Mouse (Mus musculus) forebrain, embryonic 16.5 days (tissue): ENCODE measurements around the gene Cga. TPM values are rescaled to one million over a fixed set of nuclear protein-coding genes. Genes with fewer than 3 reads are reported as not detected.
"Not testable (repeated sequence)": the region's sequence is repeated elsewhere in the genome, so short reads cannot be mapped to it uniquely, and the experiment has no call there.

Source experiments
- ATAC-seq: fragments of 200-750 bp; cut with Nextera tagmentation; 2 replicates; pipeline ENCODE4 v1.8.0; 2017; ENCODE audit warnings: mild to moderate bottlenecking, moderate library complexity
- H3K27ac ChIP-seq: fragments of 300-500 bp; sonication (generic); 2 replicates; pipeline ENCODE4 v1.5.1; 2014; ENCODE audit warnings: low read length, control low read depth
- H3K27me3 ChIP-seq: fragments of 300-500 bp; sonication (generic); replicated peaks from 2 replicates; pipeline ENCODE4 v1.6.1; 2014; ENCODE audit warnings: low read length; ENCODE audit not compliant: control insufficient read depth, insufficient read depth
- H3K36me3 ChIP-seq: fragments of 300-500 bp; sonication (generic); 2 replicates; pipeline ENCODE4 v1.6.1; 2014; ENCODE audit not compliant: control insufficient read depth, insufficient read depth
- H3K4me1 ChIP-seq: fragments of 300-500 bp; sonication (generic); replicated peaks from 2 replicates; pipeline ENCODE4 v1.6.1; 2014; ENCODE audit warnings: low read length; ENCODE audit not compliant: control insufficient read depth, insufficient read depth
- H3K4me2 ChIP-seq: fragments of 300-500 bp; sonication (generic); 2 replicates; pipeline ENCODE4 v1.6.1; 2014; ENCODE audit warnings: mild to moderate bottlenecking, low read length, control low read depth
- H3K4me3 ChIP-seq: fragments of 300-500 bp; sonication (generic); replicated peaks from 2 replicates; pipeline ENCODE4 v1.5.1; 2014; ENCODE audit warnings: mild to moderate bottlenecking, low read length, control low read depth
- H3K9ac ChIP-seq: fragments of 300-500 bp; sonication (generic); replicated peaks from 2 replicates; pipeline ENCODE4 v1.6.1; 2014; ENCODE audit warnings: low read depth, low read length, control low read depth
- H3K9me3 ChIP-seq: fragments of 300-500 bp; sonication (generic); 2 replicates; pipeline ENCODE4 v1.6.1; 2016; ENCODE audit warnings: low read length; ENCODE audit not compliant: control insufficient read depth
- WGBS: fragments of 180-500 bp; shearing (Covaris S2); extraction: QIAGEN DNeasy Blood & Tissue Kit; methylation state at CpG from one replicate; pipeline ENCODE4 v1.1.7; 2014; 5-methylcytosine and 5-hydroxymethylcytosine counted together
- polyA plus RNA-seq: library from polyadenylated mRNA; unstranded; fragments of >200 nt; fragmentation: Nextera tagmentation; extraction: Ambion mirVana; gene quantifications from 2 replicates; pipeline ENCODE4 v1.2.1, GENCODE M21; 2015

Gene Cga
- polyA plus RNA-seq, 1 experiment from 2014 or later = not detected

GRCm38 (mm10) chr4:34901582-34901981 is 8.0 kb downstream of the Cga start:
- H3K4me1 ChIP-seq, H3K4me3 ChIP-seq, H3K27me3 ChIP-seq, ATAC-seq, H3K27ac ChIP-seq, H3K9ac ChIP-seq, H3K36me3 ChIP-seq, H3K9me3 ChIP-seq, H3K4me2 ChIP-seq: not testable (repeated sequence)
- 89% methylated on average over 3 of the region's 3 CpGs for WGBS

- H3K4me3 ChIP-seq = no peak overlapping the region
- WGBS = 62% methylated on average over 5 of the region's 5 CpGs
- no peak overlapping the region for H3K9ac ChIP-seq
- no peaks in the 10 kb centered on the region for H3K36me3 ChIP-seq
- no peak overlapping the region for H3K4me2 ChIP-seq
- no peaks in the 10 kb centered on the region for H3K27me3 ChIP-seq
- H3K27ac ChIP-seq = no peak overlapping the region
- ATAC-seq = no peak
- no peaks in the 10 kb centered on the region for H3K4me1 ChIP-seq
- no peaks in the 10 kb centered on the region for H3K9me3 ChIP-seq
Observed at GRCm38 (mm10) chr4:34905396-34905795, 11.8 kb downstream of the Cga start.

GRCm38 (mm10) chr4:34906151-34906550 is 12.6 kb downstream of the Cga start:
- Histone ChIP-seq H3K9me3 (no peaks in the 10 kb centered on the region), H3K4me3 (no peak overlapping the region), H3K4me1 (no peaks in the 10 kb centered on the region), H3K9ac (no peak overlapping the region), H3K27me3 (no peaks in the 10 kb centered on the region), H3K4me2 (no peak overlapping the region), H3K36me3 (no peaks in the 10 kb centered on the region), H3K27ac (no peak overlapping the region)
- ATAC-seq = no peak
- 79% methylated on average over 4 of the region's 4 CpGs for WGBS

- Histone ChIP-seq H3K9me3 (no peaks in the 10 kb centered on the region), H3K4me1 (no peaks in the 10 kb centered on the region), H3K36me3 (no peaks in the 10 kb centered on the region), H3K9ac (no peak overlapping the region), H3K27ac (no peak overlapping the region), H3K4me2 (no peak overlapping the region), H3K4me3 (no peak overlapping the region), H3K27me3 (no peaks in the 10 kb centered on the region)
- no peak for ATAC-seq
- WGBS = 43% methylated on average over 14 of the region's 14 CpGs
Observed at GRCm38 (mm10) chr4:34907026-34907425, 13.4 kb downstream of the Cga start.

GRCm38 (mm10) chr4:34908127-34908526 is 14.5 kb downstream of the Cga start:
- Histone ChIP-seq H3K9ac (no peak overlapping the region), H3K4me1 (no peaks in the 10 kb centered on the region), H3K36me3 (no peaks in the 10 kb centered on the region), H3K4me3 (no peak overlapping the region), H3K4me2 (no peak overlapping the region), H3K27me3 (no peaks in the 10 kb centered on the region), H3K9me3 (no peaks in the 10 kb centered on the region), H3K27ac (no peak overlapping the region)
- ATAC-seq = no peak
- WGBS = 96% methylated on average over 7 of the region's 7 CpGs

GRCm38 (mm10) chr4:34911401-34911800 is 17.8 kb downstream of the Cga start:
- no peaks in the 10 kb centered on the region for H3K36me3 ChIP-seq
- H3K4me2 ChIP-seq = no peak overlapping the region
- H3K27ac ChIP-seq = no peak overlapping the region
- WGBS = 69% methylated on average over 3 of the region's 3 CpGs
- no peak for ATAC-seq
- no peaks in the 10 kb centered on the region for H3K27me3 ChIP-seq
- H3K9ac ChIP-seq = no peak overlapping the region
- no peak overlapping the region for H3K4me3 ChIP-seq
- no peaks in the 10 kb centered on the region for H3K4me1 ChIP-seq
- H3K9me3 ChIP-seq = no peaks in the 10 kb centered on the region

GRCm38 (mm10) chr4:34912171-34912570 is 18.6 kb downstream of the Cga start:
- H3K27ac ChIP-seq = no peak overlapping the region
- H3K4me3 ChIP-seq = no peak overlapping the region
- H3K9me3 ChIP-seq = no peaks in the 10 kb centered on the region
- no peaks in the 10 kb centered on the region for H3K36me3 ChIP-seq
- no peak overlapping the region for H3K9ac ChIP-seq
- WGBS = 85% methylated on average over 3 of the region's 3 CpGs
- 0 out of 2 replicates have a peak, but pooled peaks cover under 1% of the 10 kb centered on the region for H3K4me1 ChIP-seq
- H3K27me3 ChIP-seq = no peaks in the 10 kb centered on the region
- no peak overlapping the region for H3K4me2 ChIP-seq
- no peak for ATAC-seq

- no peaks in the 10 kb centered on the region for H3K27me3 ChIP-seq
- H3K9me3 ChIP-seq = no peaks in the 10 kb centered on the region
- H3K36me3 ChIP-seq = no peaks in the 10 kb centered on the region
- 0 out of 2 replicates have a peak, but pooled peaks cover 6% of the 10 kb centered on the region for H3K4me1 ChIP-seq
- ATAC-seq = peak; percentile 83
- no peak overlapping the region for H3K27ac ChIP-seq
- 14% methylated on average over 7 of the region's 7 CpGs for WGBS
- no peak overlapping the region for H3K4me2 ChIP-seq
- H3K9ac ChIP-seq = no peak overlapping the region
- no peak overlapping the region for H3K4me3 ChIP-seq
Observed at GRCm38 (mm10) chr4:34917400-34917799, 23.8 kb downstream of the Cga start.

- Histone ChIP-seq H3K9ac (no peak overlapping the region), H3K27ac (no peak overlapping the region), H3K4me2 (no peak overlapping the region), H3K9me3 (no peaks in the 10 kb centered on the region), H3K4me1 (0 out of 2 replicates have a peak, but pooled peaks cover 4% of the 10 kb centered on the region), H3K27me3 (no peaks in the 10 kb centered on the region), H3K4me3 (no peak overlapping the region), H3K36me3 (no peaks in the 10 kb centered on the region)
- WGBS = 67% methylated on average over 6 of the region's 6 CpGs
- peak; percentile 81 for ATAC-seq
Observed at GRCm38 (mm10) chr4:34922177-34922870, 28.7 kb downstream of the Cga start.

- H3K9me3 ChIP-seq, H3K9ac ChIP-seq, H3K27me3 ChIP-seq, H3K4me3 ChIP-seq, H3K4me2 ChIP-seq, H3K27ac ChIP-seq, H3K4me1 ChIP-seq, ATAC-seq, H3K36me3 ChIP-seq: not testable (repeated sequence)
- WGBS = 81% methylated on average over 7 of the region's 7 CpGs
Observed at GRCm38 (mm10) chr4:34928386-34928785, 34.8 kb downstream of the Cga start.
